Mouse (Mus musculus) forebrain, embryonic 15.5 days (tissue): ENCODE measurements around the gene Ppfia4. TPM values are rescaled to one million over a fixed set of nuclear protein-coding genes. Genes with fewer than 3 reads are reported as not detected.

Experiments used
- ATAC-seq: fragments of 200-750 bp; cut with Nextera tagmentation; replicated peaks from 2 replicates; pipeline ENCODE4 v1.8.0; 2017; ENCODE audit warnings: mild to moderate bottlenecking, moderate TSS enrichment, moderate library complexity
- H3K27ac ChIP-seq: fragments of 300-500 bp; sonication (generic); replicated peaks from 2 replicates; pipeline ENCODE4 v1.5.1; 2015; ENCODE audit warnings: mild to moderate bottlenecking, inconsistent platforms
- H3K27me3 ChIP-seq: fragments of 300-500 bp; sonication (generic); 2 replicates; pipeline ENCODE4 v1.6.1; 2015; ENCODE audit warnings: inconsistent platforms
- H3K36me3 ChIP-seq: fragments of 300-500 bp; sonication (generic); 2 replicates; pipeline ENCODE4 v1.6.1; 2015; ENCODE audit warnings: mild to moderate bottlenecking, inconsistent platforms
- H3K4me1 ChIP-seq: fragments of 300-500 bp; sonication (generic); 2 replicates; pipeline ENCODE4 v1.6.1; 2015; ENCODE audit warnings: inconsistent platforms
- H3K4me2 ChIP-seq: fragments of 300-500 bp; sonication (generic); replicated peaks from 2 replicates; pipeline ENCODE4 v1.6.1; 2015; ENCODE audit warnings: mild to moderate bottlenecking, inconsistent platforms
- H3K4me3 ChIP-seq: fragments of 300-500 bp; sonication (generic); 2 replicates; pipeline ENCODE4 v1.5.1; 2015; ENCODE audit warnings: mild to moderate bottlenecking, inconsistent platforms
- H3K9ac ChIP-seq: fragments of 300-500 bp; sonication (generic); replicated peaks from 2 replicates; pipeline ENCODE4 v1.6.1; 2015; ENCODE audit warnings: mild to moderate bottlenecking, inconsistent platforms
- H3K9me3 ChIP-seq: fragments of 300-500 bp; sonication (generic); 2 replicates; pipeline ENCODE4 v1.6.1; 2016; ENCODE audit warnings: inconsistent platforms
- WGBS: fragments of 180-500 bp; shearing (Covaris S2); methylation state at CpG from one replicate; pipeline ENCODE4 v1.1.7; 2015; ENCODE audit warnings: mixed read lengths; 5-methylcytosine and 5-hydroxymethylcytosine counted together
- polyA plus RNA-seq: library from polyadenylated mRNA; unstranded; fragments of >200 nt; fragmentation: Nextera tagmentation; extraction: Ambion mirVana; gene quantifications from 2 replicates; pipeline ENCODE4 v1.2.1, GENCODE M21; 2015

Ppfia4 gene
- polyA plus RNA-seq, 1 experiment from 2014 or later = 11.3 TPM

GRCm38 (mm10) chr1:134347791-134348190, 15.1 kb upstream of the Ppfia4 start:
- Histone ChIP-seq H3K9ac (no peak overlapping the region), H3K27me3 (no peaks in the 10 kb centered on the region), H3K9me3 (no peaks in the 10 kb centered on the region), H3K36me3 (peaks cover 62% of the 10 kb centered on the region), H3K4me2 (no peak overlapping the region), H3K4me1 (peaks cover 12% of the 10 kb centered on the region; the same call in 1 of the 2 replicates), H3K4me3 (no peak overlapping the region), H3K27ac (no peak overlapping the region)
- WGBS = 92% methylated on average over 9 of the region's 9 CpGs
- ATAC-seq = no peak

- WGBS = 77% methylated on average over 4 of the region's 4 CpGs
- Histone ChIP-seq H3K4me2 (peak overlapping the region; percentile 76), H3K36me3 (peaks cover 34% of the 10 kb centered on the region), H3K9me3 (no peaks in the 10 kb centered on the region), H3K27ac (peak overlapping the region; percentile 46), H3K27me3 (no peaks in the 10 kb centered on the region), H3K9ac (no peak overlapping the region), H3K4me1 (peaks cover 14% of the 10 kb centered on the region; the same call in 1 of the 2 replicates), H3K4me3 (peak overlapping the region; percentile 49)
- ATAC-seq = no peak
Observed at GRCm38 (mm10) chr1:134345075-134345474, 12.3 kb upstream of the Ppfia4 start.

- peak overlapping the region; percentile 76 for H3K4me2 ChIP-seq
- H3K9ac ChIP-seq = peak overlapping the region; percentile 49
- H3K9me3 ChIP-seq = no peaks in the 10 kb centered on the region
- WGBS = 2% methylated on average over 54 of the region's 54 CpGs
- H3K27ac ChIP-seq = peak overlapping the region; percentile 46
- peak; percentile 93 for ATAC-seq
- peaks cover 27% of the 10 kb centered on the region for H3K36me3 ChIP-seq
- peak overlapping the region; percentile 49 for H3K4me3 ChIP-seq
- no peaks in the 10 kb centered on the region for H3K27me3 ChIP-seq
- peaks cover 14% of the 10 kb centered on the region; the same call in 1 of the 2 replicates for H3K4me1 ChIP-seq
Observed at GRCm38 (mm10) chr1:134344005-134344950, 11.6 kb upstream of the Ppfia4 start.

GRCm38 (mm10) chr1:134343567-134343966, 10.8 kb upstream of the Ppfia4 start:
- Histone ChIP-seq H3K4me3 (peak overlapping the region; percentile 49), H3K36me3 (peaks cover 24% of the 10 kb centered on the region), H3K9ac (peak overlapping the region; percentile 49; the same call in 1 of the 2 replicates), H3K27me3 (no peaks in the 10 kb centered on the region), H3K27ac (no peak overlapping the region), H3K4me1 (peaks cover 14% of the 10 kb centered on the region; the same call in 1 of the 2 replicates), H3K4me2 (peak overlapping the region; percentile 76), H3K9me3 (no peaks in the 10 kb centered on the region)
- 3% methylated on average over 2 of the region's 2 CpGs for WGBS
- 0 out of 2 replicates have a peak, but pooled peaks have one; percentile 24 for ATAC-seq

GRCm38 (mm10) chr1:134342781-134343310, 10.1 kb upstream of the Ppfia4 start:
- Histone ChIP-seq H3K4me2 (peak overlapping the region; percentile 76; the same call in 1 of the 2 replicates), H3K27me3 (no peaks in the 10 kb centered on the region), H3K36me3 (peaks cover 21% of the 10 kb centered on the region), H3K4me1 (peaks cover 14% of the 10 kb centered on the region; the same call in 1 of the 2 replicates), H3K9me3 (no peaks in the 10 kb centered on the region), H3K27ac (no peak overlapping the region), H3K9ac (no peak overlapping the region), H3K4me3 (peak overlapping the region; percentile 2; the same call in 1 of the 2 replicates)
- ATAC-seq = no peak
- 77% methylated on average over 8 of the region's 8 CpGs for WGBS

GRCm38 (mm10) chr1:134342278-134342664, 9.5 kb upstream of the Ppfia4 start:
- Histone ChIP-seq H3K4me1 (peaks cover 14% of the 10 kb centered on the region; the same call in 1 of the 2 replicates), H3K9me3 (no peaks in the 10 kb centered on the region), H3K4me3 (no peak overlapping the region), H3K27me3 (no peaks in the 10 kb centered on the region), H3K4me2 (no peak overlapping the region), H3K27ac (no peak overlapping the region), H3K9ac (no peak overlapping the region), H3K36me3 (peaks cover 16% of the 10 kb centered on the region)
- 80% methylated on average over 2 of the region's 2 CpGs for WGBS
- ATAC-seq = no peak

- H3K27ac ChIP-seq = no peak overlapping the region
- no peak overlapping the region for H3K9ac ChIP-seq
- ATAC-seq = no peak
- H3K4me2 ChIP-seq = no peak overlapping the region
- no peaks in the 10 kb centered on the region for H3K27me3 ChIP-seq
- no peak overlapping the region for H3K4me3 ChIP-seq
- no peaks in the 10 kb centered on the region for H3K9me3 ChIP-seq
- WGBS = 79% methylated on average over 5 of the region's 5 CpGs
- peaks cover 14% of the 10 kb centered on the region; the same call in 1 of the 2 replicates for H3K4me1 ChIP-seq
- peaks cover 11% of the 10 kb centered on the region for H3K36me3 ChIP-seq
Observed at GRCm38 (mm10) chr1:134341641-134342277, 9.0 kb upstream of the Ppfia4 start.

GRCm38 (mm10) chr1:134339757-134340619, 7.3 kb upstream of the Ppfia4 start:
- Histone ChIP-seq H3K4me3 (no peak overlapping the region), H3K9me3 (no peaks in the 10 kb centered on the region), H3K4me2 (no peak overlapping the region), H3K4me1 (peaks cover 20% of the 10 kb centered on the region), H3K36me3 (no peaks in the 10 kb centered on the region), H3K27ac (no peak overlapping the region), H3K9ac (no peak overlapping the region), H3K27me3 (no peaks in the 10 kb centered on the region)
- 96% methylated on average over 18 of the region's 18 CpGs for WGBS
- ATAC-seq = no peak

GRCm38 (mm10) chr1:134339162-134339561, 6.4 kb upstream of the Ppfia4 start:
- Histone ChIP-seq H3K9me3 (no peaks in the 10 kb centered on the region), H3K36me3 (no peaks in the 10 kb centered on the region), H3K27me3 (no peaks in the 10 kb centered on the region), H3K4me3 (no peak overlapping the region), H3K4me2 (no peak overlapping the region), H3K4me1 (peaks cover 13% of the 10 kb centered on the region), H3K9ac (no peak overlapping the region), H3K27ac (no peak overlapping the region)
- no peak for ATAC-seq
- WGBS = 98% methylated on average over 7 of the region's 7 CpGs

GRCm38 (mm10) chr1:134336958-134337710, 4.4 kb upstream of the Ppfia4 start:
- no peak for ATAC-seq
- 83% methylated on average over 11 of the region's 11 CpGs for whole genome bisulfite sequencing

More at GRCm38 (mm10) chr1:134336958-134337710, 4.4 kb upstream of the Ppfia4 start:
- no peak overlapping the region for H3K4me2 ChIP-seq
- no peak overlapping the region for H3K27ac ChIP-seq
- H3K9ac ChIP-seq = no peak overlapping the region
- peaks cover 15% of the 10 kb centered on the region for H3K4me1 ChIP-seq
- no peaks in the 10 kb centered on the region for H3K9me3 ChIP-seq
- H3K27me3 ChIP-seq = no peaks in the 10 kb centered on the region
- H3K36me3 ChIP-seq = no peaks in the 10 kb centered on the region
- no peak overlapping the region for H3K4me3 ChIP-seq
